Mouse (Mus musculus): Measurements from ENCODE around the gene Naa50.

Gene Naa50

GRCm38 (mm10) chr16:44140186-44140787 lies 657 bp downstream of the Naa50 start:
- DNase-seq (ENCODE audit: low spot score), result peak; percentile 80

- peak; percentile 10 for DNase-seq (ENCODE audit: low spot score)
Observed at GRCm38 (mm10) chr16:44141483-44141882, 1.9 kb downstream of the Naa50 start.

- no peak for DNase-seq (ENCODE audit: low spot score)
Observed at GRCm38 (mm10) chr16:44149002-44149767, 9.6 kb downstream of the Naa50 start.

- no peak for DNase-seq (ENCODE audit: low spot score)
Observed at GRCm38 (mm10) chr16:44154497-44155057, 14.9 kb downstream of the Naa50 start.

- no peak for DNase-seq (ENCODE audit: low spot score)
Observed at GRCm38 (mm10) chr16:44159325-44159724, 19.7 kb downstream of the Naa50 start.

GRCm38 (mm10) chr16:44163831-44164230 lies 24.2 kb downstream of the Naa50 start:
- no peak for DNase-seq (ENCODE audit: low spot score)

GRCm38 (mm10) chr16:44165182-44165581 lies 25.6 kb downstream of the Naa50 start:
- DNase-seq (ENCODE audit: low spot score), result no peak

- no peak for DNase-seq (ENCODE audit: low spot score)
Observed at GRCm38 (mm10) chr16:44168990-44169389, 29.4 kb downstream of the Naa50 start.

- DNase-seq (ENCODE audit: low spot score), result peak; percentile 97
Observed at GRCm38 (mm10) chr16:44172297-44173154, 32.9 kb downstream of the Naa50 start.

GRCm38 (mm10) chr16:44173155-44173941 lies 33.7 kb downstream of the Naa50 start, which contains the start of gene Usf3:
TSS of gene Usf3 (plus strand) at chr16:44173246.
- DNase-seq (ENCODE audit: low spot score), result peak; percentile 35

GRCm38 (mm10) chr16:44173966-44174530 lies 34.4 kb downstream of the Naa50 start:
- no peak for DNase-seq (ENCODE audit: low spot score)

GRCm38 (mm10) chr16:44175001-44175400 lies 35.4 kb downstream of the Naa50 start:
- no peak for DNase-seq (ENCODE audit: low spot score)

GRCm38 (mm10) chr16:44176511-44176910 lies 36.9 kb downstream of the Naa50 start:
- no peak for DNase-seq (ENCODE audit: low spot score)

- no peak for DNase-seq (ENCODE audit: low spot score)
Observed at GRCm38 (mm10) chr16:44178555-44178954, 38.9 kb downstream of the Naa50 start.

- DNase-seq (ENCODE audit: low spot score), result no peak
Observed at GRCm38 (mm10) chr16:44182597-44182996, 43.0 kb downstream of the Naa50 start.

GRCm38 (mm10) chr16:44184769-44185168 lies 45.1 kb downstream of the Naa50 start:
- no peak for DNase-seq (ENCODE audit: low spot score)

GRCm38 (mm10) chr16:44187172-44187571 lies 47.5 kb downstream of the Naa50 start:
- DNase-seq (ENCODE audit: low spot score), result no peak

- no peak for DNase-seq (ENCODE audit: low spot score)
Observed at GRCm38 (mm10) chr16:44188766-44189165, 49.1 kb downstream of the Naa50 start.

GRCm38 (mm10) chr16:44190032-44190431 lies 50.4 kb downstream of the Naa50 start:
- no peak for DNase-seq (ENCODE audit: low spot score)

GRCm38 (mm10) chr16:44190968-44191367 lies 51.3 kb downstream of the Naa50 start:
- DNase-seq (ENCODE audit: low spot score), result no peak

- DNase-seq (ENCODE audit: low spot score), result no peak
Observed at GRCm38 (mm10) chr16:44199066-44199703, 59.6 kb downstream of the Naa50 start.

All from embryo, embryonic 10 days (tissue).